Mouse (Mus musculus): ENCODE data around the gene Ulk4.

DNA sequence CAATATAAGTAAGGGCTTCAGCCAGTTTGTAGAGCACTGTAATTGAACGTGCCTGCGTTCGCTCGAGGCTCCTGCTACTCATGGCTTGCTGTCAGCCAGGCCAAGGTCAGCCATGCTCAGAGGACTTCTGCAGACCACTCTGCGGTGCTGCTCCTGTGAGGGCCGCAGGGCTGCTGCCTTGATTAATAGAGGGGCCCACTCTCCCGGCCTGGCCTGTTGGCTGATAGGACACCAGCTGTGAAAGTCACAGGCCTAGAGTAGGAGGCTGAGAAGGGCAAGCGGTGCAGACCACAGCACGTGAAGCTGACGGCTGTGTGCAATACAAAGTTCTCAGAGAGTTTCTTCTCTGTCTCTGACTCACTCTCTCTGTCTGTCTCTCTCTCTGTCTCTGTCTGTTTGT is 246.0 kb downstream of the Ulk4 start:
- TF ChIP-seq CTCF (IDR thresholded peaks at IDR 0.05): no peak
- TF ChIP-seq POLR2A (IDR thresholded peaks at IDR 0.05; ENCODE audit: insufficient read depth, low read depth, low read length): no peak
